Mouse (Mus musculus) heart, postnatal 0 days (tissue): ENCODE data around the gene Rasd1. TPM values are rescaled to one million over a fixed set of nuclear protein-coding genes. Genes with fewer than 3 reads are reported as not detected.

Experiments used
- ATAC-seq: fragments of 200-750 bp; cut with Nextera tagmentation; 2 replicates; pipeline ENCODE4 v1.8.0; 2017; ENCODE audit warnings: low read depth, moderate number of reproducible peaks, moderate library complexity; ENCODE audit not compliant: insufficient read depth
- DNase-seq: peaks from one replicate; pipeline ENCODE4 v3.0.0-alpha.2; 2016; ENCODE audit warnings: low spot score
- H3K27ac ChIP-seq: fragments of 300-500 bp; sonication (generic); 2 replicates; pipeline ENCODE4 v1.5.1; 2014; ENCODE audit warnings: low read depth, mild to moderate bottlenecking
- H3K27me3 ChIP-seq: fragments of 300-500 bp; sonication (generic); 2 replicates; pipeline ENCODE4 v1.6.1; 2014; ENCODE audit warnings: low read length, mixed read lengths; ENCODE audit not compliant: control insufficient read depth, insufficient read depth
- H3K36me3 ChIP-seq: fragments of 300-500 bp; sonication (generic); replicated peaks from 2 replicates; pipeline ENCODE4 v1.6.1; 2014; ENCODE audit warnings: low read length, mixed read lengths; ENCODE audit not compliant: control insufficient read depth, insufficient read depth
- H3K4me1 ChIP-seq: fragments of 300-500 bp; sonication (generic); 2 replicates; pipeline ENCODE4 v1.6.1; 2014; ENCODE audit warnings: antibody characterized with exemption; ENCODE audit not compliant: control insufficient read depth, insufficient read depth
- H3K4me2 ChIP-seq: fragments of 300-500 bp; sonication (generic); 2 replicates; pipeline ENCODE4 v1.6.1; 2014; ENCODE audit warnings: low read depth, mild to moderate bottlenecking, low read length, moderate library complexity
- H3K4me3 ChIP-seq: fragments of 300-500 bp; sonication (generic); 2 replicates; pipeline ENCODE4 v1.5.1; 2014; ENCODE audit warnings: low read depth, low read length
- H3K9ac ChIP-seq: fragments of 300-500 bp; sonication (generic); replicated peaks from 2 replicates; pipeline ENCODE4 v1.6.1; 2014; ENCODE audit warnings: low read depth, low read length, mixed read lengths
- H3K9me3 ChIP-seq: fragments of 300-500 bp; sonication (generic); replicated peaks from 2 replicates; pipeline ENCODE4 v1.6.1; 2016; ENCODE audit warnings: low read length; ENCODE audit not compliant: control insufficient read depth
- CTCF ChIP-seq: IDR thresholded peaks from 2 replicates; pipeline ENCODE4 v1.5.1; 2016; ENCODE audit warnings: antibody characterized with exemption, control low read depth, low read depth
- EP300 ChIP-seq: IDR thresholded peaks from 2 replicates; pipeline ENCODE4 v1.6.1; 2016; ENCODE audit warnings: antibody characterized with exemption, low read depth
- WGBS: fragments of 180-500 bp; shearing (Covaris S2); extraction: QIAGEN DNeasy Blood & Tissue Kit; methylation state at CpG from one replicate; pipeline ENCODE4 v1.1.7; 2014; 5-methylcytosine and 5-hydroxymethylcytosine counted together
- polyA plus RNA-seq: library from polyadenylated mRNA; unstranded; fragments of >200 nt; fragmentation: Nextera tagmentation; extraction: Ambion mirVana; gene quantifications from 2 replicates; pipeline ENCODE4 v1.2.1, GENCODE M21; 2015
- total RNA-seq: library from RNA; depleted of rRNA; stranded (reverse); fragments of >200 nt; gene quantifications from 2 replicates; pipeline ENCODE4 v1.2.3, GENCODE M21; 2014; ENCODE audit warnings: low replicate concordance

Rasd1 gene
- total and polyA plus RNA-seq, 2 experiments from 2014 or later: 5.6 to 10.5 TPM

GRCm38 (mm10) chr11:59937023-59937422 lies 27.7 kb downstream of the Rasd1 start:
- Histone ChIP-seq H3K27ac (no peak overlapping the region), H3K4me3 (no peak overlapping the region), H3K4me2 (no peak overlapping the region), H3K9me3 (no peaks in the 10 kb centered on the region), H3K9ac (no peak overlapping the region), H3K36me3 (no peaks in the 10 kb centered on the region), H3K4me1 (peaks cover 10% of the 10 kb centered on the region; the same call in 1 of the 2 replicates), H3K27me3 (no peaks in the 10 kb centered on the region)
- WGBS: 83% methylated on average over 3 of the region's 3 CpGs
- DNase-seq (no peak), ATAC-seq (no peak)
- TF ChIP-seq EP300 (no peak), CTCF (no peak)

- peak; percentile 55; the same call in 1 of the 2 replicates for ATAC-seq
- DNase-seq: no peak
- no peak overlapping the region for H3K4me3 ChIP-seq
- no peak overlapping the region for H3K4me2 ChIP-seq
- TF ChIP-seq CTCF: no peak
- TF ChIP-seq EP300: no peak
- no peaks in the 10 kb centered on the region for H3K36me3 ChIP-seq
- H3K27me3 ChIP-seq: no peaks in the 10 kb centered on the region
- H3K9me3 ChIP-seq: no peaks in the 10 kb centered on the region
- peaks cover 11% of the 10 kb centered on the region; the same call in 1 of the 2 replicates for H3K4me1 ChIP-seq
- H3K27ac ChIP-seq: no peak overlapping the region
- no peak overlapping the region for H3K9ac ChIP-seq
- 39% methylated on average over 12 of the region's 12 CpGs for WGBS
These were observed 30.8 kb downstream of the Rasd1 start for GRCm38 (mm10) chr11:59933943-59934342.

GRCm38 (mm10) chr11:59932560-59933337 lies 32.0 kb downstream of the Rasd1 start:
- Histone ChIP-seq H3K4me1 (peaks cover 11% of the 10 kb centered on the region; the same call in 1 of the 2 replicates), H3K4me2 (no peak overlapping the region), H3K9ac (no peak overlapping the region), H3K36me3 (no peaks in the 10 kb centered on the region), H3K27me3 (no peaks in the 10 kb centered on the region), H3K27ac (no peak overlapping the region), H3K4me3 (no peak overlapping the region), H3K9me3 (no peaks in the 10 kb centered on the region)
- ATAC-seq: no peak
- no peak for TF ChIP-seq CTCF
- TF ChIP-seq EP300: no peak
- 53% methylated on average over 9 of the region's 9 CpGs for WGBS
- DNase-seq: no peak

GRCm38 (mm10) chr11:59930031-59930430 lies 34.7 kb downstream of the Rasd1 start:
- Histone ChIP-seq H3K36me3 (no peaks in the 10 kb centered on the region), H3K4me2 (no peak overlapping the region), H3K9me3 (no peaks in the 10 kb centered on the region), H3K4me3 (no peak overlapping the region), H3K27me3 (no peaks in the 10 kb centered on the region), H3K4me1 (peaks cover 11% of the 10 kb centered on the region; the same call in 1 of the 2 replicates), H3K9ac (no peak overlapping the region), H3K27ac (no peak overlapping the region)
- ATAC-seq (no peak), DNase-seq (no peak)
- no peak for TF ChIP-seq EP300
- no peak for TF ChIP-seq CTCF
- WGBS: 60% methylated on average over 4 of the region's 4 CpGs

- H3K4me1 ChIP-seq: peaks cover 10% of the 10 kb centered on the region; the same call in 1 of the 2 replicates
- H3K9me3 ChIP-seq: no peaks in the 10 kb centered on the region
- no peaks in the 10 kb centered on the region for H3K36me3 ChIP-seq
- no peak for DNase-seq
- ATAC-seq: no peak
- H3K27me3 ChIP-seq: no peaks in the 10 kb centered on the region
- H3K4me2 ChIP-seq: no peak overlapping the region
- no peak overlapping the region for H3K9ac ChIP-seq
- H3K27ac ChIP-seq: no peak overlapping the region
- TF ChIP-seq CTCF: no peak
- no peak for TF ChIP-seq EP300
- no peak overlapping the region for H3K4me3 ChIP-seq
- 36% methylated on average over 7 of the region's 7 CpGs for WGBS
These were observed 43.5 kb downstream of the Rasd1 start for GRCm38 (mm10) chr11:59921265-59921664.
